Mouse (Mus musculus): ENCODE data around the gene Cstad.

Gene Cstad

GRCm38 (mm10) chr2:30595796-30596195 is 956 bp downstream of the Cstad start:
- DNase-seq (ENCODE audit: low spot score) = no peak

GRCm38 (mm10) chr2:30599621-30600020 is 4.8 kb downstream of the Cstad start:
- DNase-seq (ENCODE audit: low spot score) = no peak

GRCm38 (mm10) chr2:30600291-30600690 is 5.5 kb downstream of the Cstad start:
- DNase-seq (ENCODE audit: low spot score) = no peak

GRCm38 (mm10) chr2:30600965-30601841 is 6.4 kb downstream of the Cstad start:
- DNase-seq (ENCODE audit: low spot score) = no peak

GRCm38 (mm10) chr2:30602451-30602850 is 7.6 kb downstream of the Cstad start:
- no peak for DNase-seq (ENCODE audit: low spot score)

GRCm38 (mm10) chr2:30603731-30604130 is 8.9 kb downstream of the Cstad start:
- DNase-seq (ENCODE audit: low spot score) = no peak

- DNase-seq (ENCODE audit: low spot score) = no peak
Measured at GRCm38 (mm10) chr2:30604880-30605761, 10.3 kb downstream of the Cstad start.

- no peak for DNase-seq (ENCODE audit: low spot score)
Measured at GRCm38 (mm10) chr2:30605762-30606051, 10.9 kb downstream of the Cstad start.

- no peak for DNase-seq (ENCODE audit: low spot score)
Measured at GRCm38 (mm10) chr2:30606621-30607052, 11.8 kb downstream of the Cstad start.

- no peak for DNase-seq (ENCODE audit: low spot score)
Measured at GRCm38 (mm10) chr2:30607941-30608340, 13.1 kb downstream of the Cstad start.

GRCm38 (mm10) chr2:30608690-30609201 is 13.9 kb downstream of the Cstad start:
- no peak for DNase-seq (ENCODE audit: low spot score)

GRCm38 (mm10) chr2:30613574-30613973 is 18.7 kb downstream of the Cstad start:
- DNase-seq (ENCODE audit: low spot score) = no peak

- no peak for DNase-seq (ENCODE audit: low spot score)
Measured at GRCm38 (mm10) chr2:30614151-30614923, 19.5 kb downstream of the Cstad start.

GRCm38 (mm10) chr2:30615869-30616268 is 21.0 kb downstream of the Cstad start:
- DNase-seq (ENCODE audit: low spot score) = no peak

GRCm38 (mm10) chr2:30616464-30616863 is 21.6 kb downstream of the Cstad start:
- no peak for DNase-seq (ENCODE audit: low spot score)

GRCm38 (mm10) chr2:30618487-30619248 is 23.8 kb downstream of the Cstad start:
- DNase-seq (ENCODE audit: low spot score) = no peak

- no peak for DNase-seq (ENCODE audit: low spot score)
Measured at GRCm38 (mm10) chr2:30623873-30624272, 29.0 kb downstream of the Cstad start.

GRCm38 (mm10) chr2:30625296-30625826 is 30.5 kb downstream of the Cstad start:
- DNase-seq (ENCODE audit: low spot score) = no peak

- DNase-seq (ENCODE audit: low spot score) = no peak
Measured at GRCm38 (mm10) chr2:30626058-30626675, 31.3 kb downstream of the Cstad start.

- DNase-seq (ENCODE audit: low spot score) = no peak
Measured at GRCm38 (mm10) chr2:30627338-30627737, 32.5 kb downstream of the Cstad start.

GRCm38 (mm10) chr2:30628374-30628773 is 33.5 kb downstream of the Cstad start:
- no peak for DNase-seq (ENCODE audit: low spot score)
